Mouse (Mus musculus): ENCODE measurements around the gene Bmp5.

Gene Bmp5

GRCm38 (mm10) chr9:75846010-75846409, 70.8 kb downstream of the Bmp5 start:
- no peak for DNase-seq

- no peak for DNase-seq
These were observed 75.6 kb downstream of the Bmp5 start for GRCm38 (mm10) chr9:75850670-75851228.

GRCm38 (mm10) chr9:75858161-75858560, 83.0 kb downstream of the Bmp5 start:
- no peak for DNase-seq

GRCm38 (mm10) chr9:75858939-75859338, 83.8 kb downstream of the Bmp5 start:
- no peak for DNase-seq

GRCm38 (mm10) chr9:75870332-75871177, 95.4 kb downstream of the Bmp5 start:
- no peak for DNase-seq

GRCm38 (mm10) chr9:75876333-75876732, 101.2 kb downstream of the Bmp5 start:
- DNase-seq, result no peak

- DNase-seq, result no peak
These were observed 108.5 kb downstream of the Bmp5 start for GRCm38 (mm10) chr9:75883481-75884190.

GRCm38 (mm10) chr9:75886801-75887544, 111.8 kb downstream of the Bmp5 start:
- DNase-seq, result peak; percentile 12

GRCm38 (mm10) chr9:75896918-75897317, 121.8 kb downstream of the Bmp5 start:
- no peak for DNase-seq

GRCm38 (mm10) chr9:75898022-75898421, 122.9 kb downstream of the Bmp5 start:
- DNase-seq, result no peak

GRCm38 (mm10) chr9:75901219-75901618, 126.1 kb downstream of the Bmp5 start:
- DNase-seq, result peak; percentile 7

GRCm38 (mm10) chr9:75905497-75905896, 130.3 kb downstream of the Bmp5 start:
- DNase-seq, result peak; percentile 15

GRCm38 (mm10) chr9:75910112-75910799, 135.1 kb downstream of the Bmp5 start:
- peak; percentile 11 for DNase-seq

GRCm38 (mm10) chr9:75911542-75911941, 136.4 kb downstream of the Bmp5 start:
- DNase-seq, result no peak

GRCm38 (mm10) chr9:75916027-75916426, 140.9 kb downstream of the Bmp5 start:
- no peak for DNase-seq

GRCm38 (mm10) chr9:75927196-75927880, 152.2 kb downstream of the Bmp5 start:
- no peak for DNase-seq

GRCm38 (mm10) chr9:75928068-75928467, 152.9 kb downstream of the Bmp5 start:
- DNase-seq, result no peak

- no peak for DNase-seq
These were observed 169.5 kb downstream of the Bmp5 start for GRCm38 (mm10) chr9:75944663-75945062.

Measured in retina, postnatal 1 day (tissue).